Mouse (Mus musculus) forebrain, embryonic 16.5 days (tissue): ENCODE data around the gene Ccs. TPM values are rescaled to one million over a fixed set of nuclear protein-coding genes. Genes with fewer than 3 reads are reported as not detected.
A peak's percentile ranks its signal among the peaks of the same experiment; 100 is the strongest.

ENCODE experiments used
- ATAC-seq: fragments of 200-750 bp; cut with Nextera tagmentation; 2 replicates; pipeline ENCODE4 v1.8.0; 2017; ENCODE audit warnings: mild to moderate bottlenecking, moderate library complexity
- H3K27ac ChIP-seq: fragments of 300-500 bp; sonication (generic); 2 replicates; pipeline ENCODE4 v1.5.1; 2014; ENCODE audit warnings: low read length, control low read depth
- H3K27me3 ChIP-seq: fragments of 300-500 bp; sonication (generic); replicated peaks from 2 replicates; pipeline ENCODE4 v1.6.1; 2014; ENCODE audit warnings: low read length; ENCODE audit not compliant: control insufficient read depth, insufficient read depth
- H3K36me3 ChIP-seq: fragments of 300-500 bp; sonication (generic); 2 replicates; pipeline ENCODE4 v1.6.1; 2014; ENCODE audit not compliant: control insufficient read depth, insufficient read depth
- H3K4me1 ChIP-seq: fragments of 300-500 bp; sonication (generic); replicated peaks from 2 replicates; pipeline ENCODE4 v1.6.1; 2014; ENCODE audit warnings: low read length; ENCODE audit not compliant: control insufficient read depth, insufficient read depth
- H3K4me2 ChIP-seq: fragments of 300-500 bp; sonication (generic); 2 replicates; pipeline ENCODE4 v1.6.1; 2014; ENCODE audit warnings: mild to moderate bottlenecking, low read length, control low read depth
- H3K4me3 ChIP-seq: fragments of 300-500 bp; sonication (generic); replicated peaks from 2 replicates; pipeline ENCODE4 v1.5.1; 2014; ENCODE audit warnings: mild to moderate bottlenecking, low read length, control low read depth
- H3K9ac ChIP-seq: fragments of 300-500 bp; sonication (generic); replicated peaks from 2 replicates; pipeline ENCODE4 v1.6.1; 2014; ENCODE audit warnings: low read depth, low read length, control low read depth
- H3K9me3 ChIP-seq: fragments of 300-500 bp; sonication (generic); 2 replicates; pipeline ENCODE4 v1.6.1; 2016; ENCODE audit warnings: low read length; ENCODE audit not compliant: control insufficient read depth
- WGBS: fragments of 180-500 bp; shearing (Covaris S2); extraction: QIAGEN DNeasy Blood & Tissue Kit; methylation state at CpG from one replicate; pipeline ENCODE4 v1.1.7; 2014; 5-methylcytosine and 5-hydroxymethylcytosine counted together
- polyA plus RNA-seq: library from polyadenylated mRNA; unstranded; fragments of >200 nt; fragmentation: Nextera tagmentation; extraction: Ambion mirVana; gene quantifications from 2 replicates; pipeline ENCODE4 v1.2.1, GENCODE M21; 2015

The Ccs gene
- polyA plus RNA-seq, 1 experiment from 2014 or later = 34.7 TPM

DNA sequence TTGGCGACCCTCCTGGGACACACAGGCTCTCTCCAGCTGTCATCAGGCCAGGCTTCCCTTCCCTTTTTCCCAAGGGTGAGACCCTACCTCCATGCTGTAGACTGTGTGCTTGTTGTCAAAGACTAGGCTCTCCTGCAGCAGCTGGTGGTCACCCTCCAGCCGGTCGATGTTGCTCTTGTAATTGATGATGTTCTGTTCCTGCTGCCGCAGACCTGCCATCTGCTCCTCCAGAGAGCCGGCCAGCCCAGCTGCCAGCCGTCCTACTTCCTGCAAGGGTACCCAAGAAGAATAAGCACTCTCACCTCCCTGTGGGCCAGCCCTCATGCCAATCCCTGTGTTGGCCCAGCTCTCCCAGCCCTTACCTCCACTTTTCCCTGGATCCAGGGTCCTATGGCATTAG is 23.9 kb upstream of the Ccs start:
- no peak overlapping the region for H3K4me3 ChIP-seq
- ATAC-seq = no peak
- H3K9me3 ChIP-seq = no peaks in the 10 kb centered on the region
- 70% methylated on average over 6 of the region's 6 CpGs for whole genome bisulfite sequencing
- 0 out of 2 replicates have a peak, but pooled peaks cover 3% of the 10 kb centered on the region for H3K4me1 ChIP-seq
- H3K27ac ChIP-seq = no peak overlapping the region
- no peaks in the 10 kb centered on the region for H3K27me3 ChIP-seq
- no peak overlapping the region for H3K4me2 ChIP-seq
- no peaks in the 10 kb centered on the region for H3K36me3 ChIP-seq
- no peak overlapping the region for H3K9ac ChIP-seq

DNA sequence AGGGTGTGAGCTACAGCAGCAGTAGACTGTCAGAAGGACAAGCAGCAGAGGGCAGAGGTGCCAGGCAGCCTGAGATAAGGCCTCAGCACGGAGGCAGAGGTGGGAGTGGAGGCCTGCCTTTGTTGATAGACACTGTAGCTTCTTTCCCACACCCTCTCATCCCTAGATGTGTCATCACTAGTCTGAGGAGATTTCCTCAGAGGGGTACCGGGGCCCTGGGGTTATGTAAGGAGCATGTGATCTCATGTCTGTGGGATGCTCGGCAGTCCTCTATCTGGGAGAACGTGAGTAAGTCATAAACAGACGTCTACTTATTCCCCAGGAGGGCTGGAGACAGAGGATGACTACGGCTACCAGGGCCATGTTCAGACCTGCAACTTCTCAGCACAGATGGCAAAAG is 19.9 kb upstream of the Ccs start:
- no peak overlapping the region for H3K27ac ChIP-seq
- no peaks in the 10 kb centered on the region for H3K9me3 ChIP-seq
- no peaks in the 10 kb centered on the region for H3K27me3 ChIP-seq
- H3K4me3 ChIP-seq = no peak overlapping the region
- no peak for ATAC-seq
- no peak overlapping the region for H3K9ac ChIP-seq
- no peaks in the 10 kb centered on the region for H3K36me3 ChIP-seq
- no peak overlapping the region for H3K4me2 ChIP-seq
- H3K4me1 ChIP-seq = peaks cover 8% of the 10 kb centered on the region
- WGBS = 88% methylated on average over 6 of the region's 6 CpGs

DNA sequence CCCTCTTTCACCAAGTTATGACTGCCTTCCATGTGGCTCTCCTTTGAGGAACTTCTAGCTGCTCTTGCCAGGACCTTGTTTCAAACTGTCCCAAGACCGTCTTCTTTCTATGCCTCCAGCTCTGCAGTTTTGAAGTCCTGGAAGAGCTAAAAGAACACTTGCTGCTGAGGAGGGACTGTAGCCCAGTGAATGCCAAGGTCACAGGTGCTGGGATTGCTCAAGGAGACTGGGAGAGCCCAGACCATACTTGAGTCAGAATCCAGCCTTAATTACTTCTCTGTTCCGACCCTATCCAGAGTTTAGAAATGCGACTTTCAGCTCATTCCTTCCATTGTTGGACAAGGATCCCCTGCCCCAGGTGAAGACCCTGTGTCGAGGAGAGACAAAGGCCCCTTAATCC is 16.8 kb upstream of the Ccs start:
- peaks cover 8% of the 10 kb centered on the region for H3K4me1 ChIP-seq
- no peaks in the 10 kb centered on the region for H3K36me3 ChIP-seq
- no peak overlapping the region for H3K9ac ChIP-seq
- no peak overlapping the region for H3K27ac ChIP-seq
- 61% methylated on average over 4 of the region's 4 CpGs for WGBS
- peak overlapping the region; percentile 100 for H3K4me2 ChIP-seq
- no peak overlapping the region for H3K4me3 ChIP-seq
- no peak for ATAC-seq
- H3K27me3 ChIP-seq = no peaks in the 10 kb centered on the region
- H3K9me3 ChIP-seq = no peaks in the 10 kb centered on the region

DNA sequence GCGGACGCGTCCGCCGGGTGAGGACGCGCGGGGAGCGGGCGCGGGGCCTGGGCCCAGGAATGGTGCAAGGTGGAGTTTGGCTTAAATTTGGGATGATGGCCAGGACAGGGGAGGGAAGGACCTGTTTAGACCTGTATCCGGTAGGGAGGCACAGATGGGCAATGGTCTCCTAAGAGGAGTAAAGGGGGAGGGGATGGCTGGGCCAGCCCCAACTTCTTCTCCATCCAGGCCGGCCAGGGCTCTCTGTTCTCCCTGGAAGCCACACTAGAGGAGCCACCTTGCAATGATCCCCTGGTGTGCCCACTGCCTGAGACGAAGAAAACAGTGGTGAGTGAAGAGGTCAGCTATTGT is 16.3 kb upstream of the Ccs start:
- Histone ChIP-seq H3K27me3 (no peaks in the 10 kb centered on the region), H3K4me2 (peak overlapping the region; percentile 100), H3K9ac (peak overlapping the region; percentile 78), H3K27ac (no peak overlapping the region), H3K36me3 (no peaks in the 10 kb centered on the region), H3K9me3 (no peaks in the 10 kb centered on the region), H3K4me3 (peak overlapping the region; percentile 74), H3K4me1 (peaks cover 8% of the 10 kb centered on the region)
- 1% methylated on average over 14 of the region's 14 CpGs for WGBS
- peak; percentile 45 for ATAC-seq

DNA sequence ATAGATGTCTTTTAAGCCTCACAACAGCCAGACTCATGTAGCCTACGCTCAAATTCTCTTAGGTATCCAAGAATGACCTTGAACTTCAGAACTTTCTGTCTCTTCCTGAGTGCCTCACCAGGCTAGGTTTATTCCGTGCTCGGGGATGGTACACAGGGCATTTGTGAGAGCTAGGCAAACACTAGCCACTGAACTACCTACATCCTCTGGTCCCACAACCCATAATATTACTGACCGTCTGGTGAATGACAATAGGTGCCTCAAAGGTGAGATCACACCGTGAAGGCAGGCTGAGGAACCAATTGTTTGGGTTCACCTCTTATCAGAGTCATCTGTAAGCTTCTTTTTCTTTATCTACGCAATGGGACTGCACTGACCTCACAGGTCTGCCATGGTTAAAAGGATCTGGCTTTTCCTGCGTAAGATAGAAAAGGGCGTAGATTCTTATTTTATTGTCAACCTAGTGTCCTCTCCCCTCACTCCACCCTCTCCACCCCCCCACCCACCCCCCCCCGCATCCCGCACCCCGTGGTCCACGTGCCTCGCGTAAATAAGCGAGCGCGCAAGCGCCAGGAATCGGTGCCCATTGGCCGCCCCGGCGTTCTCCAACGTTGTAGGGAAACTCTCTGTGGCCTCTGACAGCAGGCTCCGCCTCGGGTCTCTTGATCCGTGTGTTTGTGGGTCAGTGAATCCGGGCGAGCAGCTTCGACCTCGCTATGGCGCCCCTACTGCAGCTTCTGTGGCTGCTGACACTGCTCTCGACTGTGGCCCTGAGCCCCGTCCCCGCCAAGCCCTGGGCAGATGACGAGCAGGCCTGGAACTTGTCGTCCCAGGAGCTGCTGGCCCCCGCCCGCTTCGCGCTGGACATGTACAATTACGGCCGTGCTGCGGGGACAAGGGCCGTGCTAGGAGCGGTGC is 15.7 kb upstream of the Ccs start, which contains the start of gene Ctsf:
Ctsf (plus strand) TSS at position 579 of the 918 bp plus-strand sequence.
- Histone ChIP-seq H3K9me3 (no peaks in the 10 kb centered on the region), H3K4me1 (peaks cover 8% of the 10 kb centered on the region), H3K27me3 (no peaks in the 10 kb centered on the region), H3K4me3 (peak within 1 kb of the TSS; percentile 74), H3K4me2 (peak within 1 kb of the TSS; percentile 100), H3K27ac (no peak within 1 kb of the TSS), H3K36me3 (no peaks in the 10 kb centered on the region), H3K9ac (peak within 1 kb of the TSS; percentile 78)
- peak; percentile 88 for ATAC-seq
- 4% methylated on average over 44 of the region's 45 CpGs for WGBS

GRCm38 (mm10) chr19:4850281-4850680 is 11.1 kb upstream of the Ccs start:
- Histone ChIP-seq H3K4me2 (no peak overlapping the region), H3K9ac (no peak overlapping the region), H3K9me3 (no peaks in the 10 kb centered on the region), H3K4me1 (peaks cover 3% of the 10 kb centered on the region), H3K27ac (no peak overlapping the region), H3K27me3 (0 out of 2 replicates have a peak, but pooled peaks cover 2% of the 10 kb centered on the region), H3K36me3 (no peaks in the 10 kb centered on the region), H3K4me3 (no peak overlapping the region)
- WGBS = 41% methylated on average over 5 of the region's 5 CpGs
- no peak for ATAC-seq

GRCm38 (mm10) chr19:4849800-4850199 is 10.7 kb upstream of the Ccs start:
- Histone ChIP-seq H3K9me3 (no peaks in the 10 kb centered on the region), H3K27ac (no peak overlapping the region), H3K4me1 (0 out of 2 replicates have a peak, but pooled peaks cover 3% of the 10 kb centered on the region), H3K4me2 (no peak overlapping the region), H3K4me3 (no peak overlapping the region), H3K9ac (no peak overlapping the region), H3K27me3 (0 out of 2 replicates have a peak, but pooled peaks cover 2% of the 10 kb centered on the region), H3K36me3 (no peaks in the 10 kb centered on the region)
- no peak for ATAC-seq
- 57% methylated on average over 4 of the region's 4 CpGs for WGBS

DNA sequence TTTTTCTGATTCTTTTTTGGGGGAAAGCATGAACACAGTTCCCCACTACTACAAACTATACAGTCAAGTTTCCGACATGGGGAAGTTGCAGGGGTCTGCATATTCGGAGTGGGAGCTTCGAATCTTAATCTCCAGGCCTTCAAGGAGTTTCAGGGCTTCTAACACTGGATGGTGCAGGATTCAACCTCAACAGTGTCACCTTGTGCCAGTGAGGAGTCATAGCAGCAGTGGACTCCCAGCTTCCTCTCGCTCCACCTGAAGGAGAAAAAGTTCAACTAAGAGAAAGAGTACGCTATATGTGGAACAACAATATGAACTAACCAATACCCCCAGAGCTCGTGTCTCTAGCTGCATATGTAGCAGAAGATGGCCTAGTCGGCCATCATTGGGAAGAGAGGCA is 8.4 kb upstream of the Ccs start:
- Histone ChIP-seq H3K9ac (no peak overlapping the region), H3K27me3 (0 out of 2 replicates have a peak, but pooled peaks cover 2% of the 10 kb centered on the region), H3K4me3 (no peak overlapping the region), H3K4me1 (no peaks in the 10 kb centered on the region), H3K9me3 (no peaks in the 10 kb centered on the region), H3K27ac (no peak overlapping the region), H3K4me2 (no peak overlapping the region), H3K36me3 (no peaks in the 10 kb centered on the region)
- no peak for ATAC-seq
- 32% methylated on average over 7 of the region's 7 CpGs for WGBS

- Histone ChIP-seq H3K4me3 (no peak overlapping the region), H3K27ac (no peak overlapping the region), H3K9ac (no peak overlapping the region), H3K36me3 (no peaks in the 10 kb centered on the region), H3K9me3 (no peaks in the 10 kb centered on the region), H3K4me1 (no peaks in the 10 kb centered on the region), H3K27me3 (peaks cover 12% of the 10 kb centered on the region), H3K4me2 (no peak overlapping the region)
- ATAC-seq = no peak
- 68% methylated on average over 2 of the region's 2 CpGs for WGBS
Measured at GRCm38 (mm10) chr19:4845846-4846245, 6.7 kb upstream of the Ccs start.
